Mouse (Mus musculus): ENCODE data around the gene Stpg2.

- TF ChIP-seq CTCF (conservative IDR thresholded peaks at IDR 0.05; ENCODE audit: low read length): no peak
- TF ChIP-seq NANOG (IDR thresholded peaks at IDR 0.05; ENCODE audit: borderline replicate concordance, low read length): no peak
Observed at GRCm38 (mm10) chr3:139509275-139509985, 303.9 kb downstream of the Stpg2 start.
